Mouse (Mus musculus): Measurements from ENCODE around the gene Erc2. TPM values are rescaled to one million over a fixed set of nuclear protein-coding genes. Genes with fewer than 3 reads are reported as not detected.

Gene Erc2
- total and polyA plus RNA-seq, 2 experiments, result 6.1 to 7.0 TPM

GRCm38 (mm10) chr14:28262706-28263105, 640.5 kb downstream of the Erc2 start:
- Histone ChIP-seq H3K9ac (ENCODE audit: low read depth, low read length) (no peak overlapping the region), H3K27me3 (ENCODE audit: control insufficient read depth, insufficient read depth, low read length) (no peaks in the 10 kb centered on the region), H3K36me3 (ENCODE audit: control insufficient read depth, insufficient read depth, low read length) (no peaks in the 10 kb centered on the region), H3K27ac (replicated peaks; ENCODE audit: insufficient read depth, low read depth, low read length) (no peak overlapping the region), H3K79me2 (ENCODE audit: control insufficient read depth, insufficient read depth, low read length) (no peaks in the 10 kb centered on the region), H3K4me1 (ENCODE audit: control insufficient read depth, insufficient read depth, low read length) (no peaks in the 10 kb centered on the region), H3K4me3 (ENCODE audit: insufficient read depth, low read depth, low read length) (no peak overlapping the region)
- no peak for DNase-seq (ENCODE audit: extremely low read depth, low read depth, low spot score)
- 49% methylated on average over 4 of the region's 4 CpGs for WGBS
- TF ChIP-seq POLR2A (IDR thresholded peaks at IDR 0.05; ENCODE audit: extremely low read depth, insufficient read depth, low read length), result no peak
- no peak for TF ChIP-seq CTCF (IDR thresholded peaks at IDR 0.05; ENCODE audit: low read depth, low read length)

- 81% methylated on average over 2 of the region's 2 CpGs for WGBS
- H3K9ac ChIP-seq (ENCODE audit: low read depth, low read length), result no peak overlapping the region
- H3K4me1 ChIP-seq (ENCODE audit: control insufficient read depth, insufficient read depth, low read length), result no peaks in the 10 kb centered on the region
- no peaks in the 10 kb centered on the region for H3K27me3 ChIP-seq (ENCODE audit: control insufficient read depth, insufficient read depth, low read length)
- H3K4me3 ChIP-seq (ENCODE audit: insufficient read depth, low read depth, low read length), result no peak overlapping the region
- H3K27ac ChIP-seq (replicated peaks; ENCODE audit: insufficient read depth, low read depth, low read length), result no peak overlapping the region
- H3K36me3 ChIP-seq (ENCODE audit: control insufficient read depth, insufficient read depth, low read length), result no peaks in the 10 kb centered on the region
- no peak for DNase-seq (ENCODE audit: extremely low read depth, low read depth, low spot score)
- no peaks in the 10 kb centered on the region for H3K79me2 ChIP-seq (ENCODE audit: control insufficient read depth, insufficient read depth, low read length)
- no peak for TF ChIP-seq POLR2A (IDR thresholded peaks at IDR 0.05; ENCODE audit: extremely low read depth, insufficient read depth, low read length)
- TF ChIP-seq CTCF (IDR thresholded peaks at IDR 0.05; ENCODE audit: low read depth, low read length), result no peak
These were observed 645.1 kb downstream of the Erc2 start for GRCm38 (mm10) chr14:28267367-28267766.

GRCm38 (mm10) chr14:28271846-28272245, 649.6 kb downstream of the Erc2 start:
- Histone ChIP-seq H3K27ac (replicated peaks; ENCODE audit: insufficient read depth, low read depth, low read length) (no peak overlapping the region), H3K4me1 (ENCODE audit: control insufficient read depth, insufficient read depth, low read length) (no peaks in the 10 kb centered on the region), H3K4me3 (ENCODE audit: insufficient read depth, low read depth, low read length) (no peak overlapping the region), H3K9ac (ENCODE audit: low read depth, low read length) (no peak overlapping the region), H3K36me3 (ENCODE audit: control insufficient read depth, insufficient read depth, low read length) (no peaks in the 10 kb centered on the region), H3K27me3 (ENCODE audit: control insufficient read depth, insufficient read depth, low read length) (no peaks in the 10 kb centered on the region), H3K79me2 (ENCODE audit: control insufficient read depth, insufficient read depth, low read length) (no peaks in the 10 kb centered on the region)
- TF ChIP-seq POLR2A (IDR thresholded peaks at IDR 0.05; ENCODE audit: extremely low read depth, insufficient read depth, low read length), result no peak
- no peak for TF ChIP-seq CTCF (IDR thresholded peaks at IDR 0.05; ENCODE audit: low read depth, low read length)
- WGBS, result 84% methylated on average over 8 of the region's 8 CpGs
- DNase-seq (ENCODE audit: extremely low read depth, low read depth, low spot score), result no peak

GRCm38 (mm10) chr14:28273669-28274068, 651.4 kb downstream of the Erc2 start:
- no peaks in the 10 kb centered on the region for H3K79me2 ChIP-seq (ENCODE audit: control insufficient read depth, insufficient read depth, low read length)
- no peaks in the 10 kb centered on the region for H3K36me3 ChIP-seq (ENCODE audit: control insufficient read depth, insufficient read depth, low read length)
- DNase-seq (ENCODE audit: extremely low read depth, low read depth, low spot score), result no peak
- no peak overlapping the region for H3K9ac ChIP-seq (ENCODE audit: low read depth, low read length)
- no peak overlapping the region for H3K27ac ChIP-seq (replicated peaks; ENCODE audit: insufficient read depth, low read depth, low read length)
- TF ChIP-seq POLR2A (IDR thresholded peaks at IDR 0.05; ENCODE audit: extremely low read depth, insufficient read depth, low read length) (no peak), CTCF (IDR thresholded peaks at IDR 0.05; ENCODE audit: low read depth, low read length) (no peak)
- H3K27me3 ChIP-seq (ENCODE audit: control insufficient read depth, insufficient read depth, low read length), result no peaks in the 10 kb centered on the region
- no peak overlapping the region for H3K4me3 ChIP-seq (ENCODE audit: insufficient read depth, low read depth, low read length)
- 85% methylated on average over 1 of the region's 1 CpGs for WGBS
- H3K4me1 ChIP-seq (ENCODE audit: control insufficient read depth, insufficient read depth, low read length), result no peaks in the 10 kb centered on the region

- Histone ChIP-seq H3K4me1 (ENCODE audit: control insufficient read depth, insufficient read depth, low read length) (no peaks in the 10 kb centered on the region), H3K27me3 (ENCODE audit: control insufficient read depth, insufficient read depth, low read length) (no peaks in the 10 kb centered on the region), H3K27ac (replicated peaks; ENCODE audit: insufficient read depth, low read depth, low read length) (no peak overlapping the region), H3K79me2 (ENCODE audit: control insufficient read depth, insufficient read depth, low read length) (no peaks in the 10 kb centered on the region), H3K36me3 (ENCODE audit: control insufficient read depth, insufficient read depth, low read length) (no peaks in the 10 kb centered on the region), H3K4me3 (ENCODE audit: insufficient read depth, low read depth, low read length) (no peak overlapping the region), H3K9ac (ENCODE audit: low read depth, low read length) (no peak overlapping the region)
- 83% methylated on average over 7 of the region's 7 CpGs for WGBS
- TF ChIP-seq POLR2A (IDR thresholded peaks at IDR 0.05; ENCODE audit: extremely low read depth, insufficient read depth, low read length), result no peak
- TF ChIP-seq CTCF (IDR thresholded peaks at IDR 0.05; ENCODE audit: low read depth, low read length), result no peak
- no peak for DNase-seq (ENCODE audit: extremely low read depth, low read depth, low spot score)
These were observed 652.6 kb downstream of the Erc2 start for GRCm38 (mm10) chr14:28274826-28275225.

- H3K9ac ChIP-seq (ENCODE audit: low read depth, low read length), result no peak overlapping the region
- H3K4me1 ChIP-seq (ENCODE audit: control insufficient read depth, insufficient read depth, low read length), result no peaks in the 10 kb centered on the region
- 90% methylated on average over 6 of the region's 6 CpGs for WGBS
- no peaks in the 10 kb centered on the region for H3K79me2 ChIP-seq (ENCODE audit: control insufficient read depth, insufficient read depth, low read length)
- H3K36me3 ChIP-seq (ENCODE audit: control insufficient read depth, insufficient read depth, low read length), result no peaks in the 10 kb centered on the region
- no peak overlapping the region for H3K4me3 ChIP-seq (ENCODE audit: insufficient read depth, low read depth, low read length)
- H3K27ac ChIP-seq (replicated peaks; ENCODE audit: insufficient read depth, low read depth, low read length), result no peak overlapping the region
- DNase-seq (ENCODE audit: extremely low read depth, low read depth, low spot score), result no peak
- no peaks in the 10 kb centered on the region for H3K27me3 ChIP-seq (ENCODE audit: control insufficient read depth, insufficient read depth, low read length)
- TF ChIP-seq CTCF (IDR thresholded peaks at IDR 0.05; ENCODE audit: low read depth, low read length), result no peak
- TF ChIP-seq POLR2A (IDR thresholded peaks at IDR 0.05; ENCODE audit: extremely low read depth, insufficient read depth, low read length), result no peak
These were observed 656.7 kb downstream of the Erc2 start for GRCm38 (mm10) chr14:28278951-28279350.
